Mouse (Mus musculus): Measurements from ENCODE around the gene Olfr750. TPM values are rescaled to one million over a fixed set of nuclear protein-coding genes. Genes with fewer than 3 reads are reported as not detected.

The Olfr750 gene
- total RNA-seq, 2 experiments from 2014 or later, result not detected

DNA sequence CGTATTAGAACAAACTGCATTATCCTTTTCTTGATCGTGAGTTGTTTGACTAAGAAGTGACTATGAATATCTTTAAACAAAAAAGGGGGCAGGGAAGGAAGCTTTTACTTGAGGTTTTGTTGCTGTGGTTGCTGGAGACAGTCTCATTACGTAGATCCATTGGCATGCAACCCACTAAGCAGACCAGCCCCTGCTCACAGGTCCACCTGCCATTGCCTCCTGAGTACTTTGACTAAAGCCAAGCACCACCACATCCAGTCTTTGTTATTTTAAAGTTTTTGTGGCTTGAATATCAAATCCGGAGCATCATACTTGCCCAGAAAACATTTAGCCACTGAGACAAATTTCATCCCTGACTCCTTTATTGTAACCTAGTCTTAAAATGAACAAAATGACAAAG, 38.0 kb downstream of the Olfr750 start:
- no peak for ATAC-seq (replicated peaks; ENCODE audit: poor library complexity, severe bottlenecking)

DNA sequence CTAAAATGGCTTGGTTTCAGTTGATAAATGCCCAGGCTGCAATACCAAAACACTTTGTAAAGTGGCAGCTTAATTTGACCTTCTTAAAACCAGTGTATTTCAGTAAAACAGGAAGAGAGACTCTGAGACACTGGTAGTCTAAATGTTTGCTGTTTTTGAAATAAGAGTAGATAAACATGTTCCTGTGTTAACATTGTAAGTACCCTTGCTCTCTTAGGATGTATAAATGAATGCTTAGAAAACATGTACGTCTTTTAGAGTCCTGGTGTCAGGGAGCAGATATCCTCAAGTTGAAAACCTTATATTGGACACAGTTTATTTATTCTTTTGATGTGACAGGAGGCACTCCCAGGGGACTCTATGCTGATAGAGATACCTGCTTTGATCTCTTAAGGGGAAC, 39.0 kb downstream of the Olfr750 start:
- ATAC-seq (replicated peaks; ENCODE audit: poor library complexity, severe bottlenecking), result no peak

DNA sequence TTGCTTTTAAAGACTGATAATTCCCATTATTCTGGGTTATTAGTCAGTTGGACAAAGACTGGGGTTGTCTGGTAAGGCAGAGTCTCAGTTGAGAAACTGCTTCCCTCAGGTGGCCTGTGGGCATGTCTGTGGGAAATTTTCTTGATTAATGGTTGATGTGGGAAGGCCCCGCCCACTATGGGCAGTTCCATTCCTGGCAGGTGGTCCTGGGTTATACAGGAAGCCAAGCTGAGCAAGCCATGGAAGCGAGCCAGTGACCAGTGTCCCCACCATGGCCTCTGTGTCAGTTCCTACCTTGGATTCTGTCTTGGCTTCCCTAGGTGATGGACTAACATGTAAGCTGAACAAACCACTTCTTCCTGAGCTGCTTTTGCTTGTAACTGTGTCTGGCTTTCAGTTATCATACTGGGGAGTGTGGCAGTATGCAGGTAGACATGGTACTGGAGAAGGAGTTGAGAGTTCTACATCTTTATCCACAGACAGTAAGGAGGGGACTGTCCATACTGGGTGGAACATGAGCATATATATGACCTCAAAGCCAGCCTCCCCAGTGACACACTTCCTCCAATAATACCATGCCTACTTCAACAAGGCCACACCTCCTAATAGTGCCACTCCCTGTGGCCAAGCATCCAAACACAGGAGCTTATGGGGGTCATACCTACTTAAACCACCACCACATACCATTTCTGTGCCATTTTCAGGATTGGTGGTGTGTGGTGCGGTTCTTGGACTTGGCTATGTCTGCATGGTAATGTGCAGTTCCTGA, 46.7 kb downstream of the Olfr750 start:
- peak; percentile 42 for ATAC-seq (replicated peaks; ENCODE audit: poor library complexity, severe bottlenecking)

DNA sequence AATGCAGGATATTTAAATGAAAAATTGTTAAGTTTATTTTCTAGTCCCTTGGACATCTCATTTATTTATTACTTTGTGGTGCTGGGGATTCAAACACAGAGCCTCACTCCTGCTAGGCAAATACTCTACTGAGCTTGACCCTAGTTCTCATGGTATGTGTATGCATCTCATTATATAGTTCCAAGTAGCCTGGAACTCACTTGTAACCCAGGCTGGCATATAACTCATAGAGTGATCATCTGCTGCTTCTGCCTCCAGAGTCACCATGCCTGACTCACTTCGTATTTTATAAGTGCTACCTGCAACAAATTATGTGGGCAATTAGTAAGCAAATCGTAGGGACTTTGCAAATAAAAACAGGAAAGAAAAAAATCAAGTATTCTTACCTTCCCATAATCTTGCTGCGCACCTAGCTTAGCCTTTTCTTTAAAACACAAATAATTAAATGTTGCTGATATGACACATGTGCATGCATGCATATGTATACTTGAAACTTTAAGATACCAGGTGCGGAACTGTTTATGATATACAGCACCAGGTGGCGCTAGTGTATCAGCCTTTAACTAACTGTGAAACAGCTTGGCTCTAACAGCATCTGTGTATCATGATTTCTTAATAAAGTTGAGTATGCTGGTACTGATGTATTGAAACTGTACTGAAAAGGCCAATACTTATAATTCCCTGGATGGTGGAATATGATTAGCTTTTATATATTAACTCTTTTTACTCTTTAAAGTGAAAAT, 47.7 kb downstream of the Olfr750 start:
- ATAC-seq (replicated peaks; ENCODE audit: poor library complexity, severe bottlenecking), result peak; percentile 96

DNA sequence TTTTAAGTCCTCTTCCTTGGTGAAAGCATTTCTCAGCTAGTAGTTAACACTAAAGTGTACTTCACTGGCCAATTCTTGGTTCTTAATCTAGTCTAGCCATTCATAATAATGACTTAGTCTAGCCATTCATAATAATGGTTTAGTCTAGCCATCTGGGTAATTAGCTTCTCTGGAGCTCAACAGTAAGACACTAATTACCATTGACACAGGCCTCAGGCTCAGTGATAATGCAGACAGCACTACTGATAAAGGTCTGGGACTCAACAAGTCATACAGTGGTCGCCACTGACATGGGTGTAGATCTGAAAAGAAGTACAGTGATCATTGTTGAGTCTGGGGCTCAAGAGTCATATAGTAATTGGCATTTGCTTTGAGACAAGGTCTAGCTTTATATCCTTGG, 49.4 kb downstream of the Olfr750 start:
- no peak for ATAC-seq (replicated peaks; ENCODE audit: poor library complexity, severe bottlenecking)

DNA sequence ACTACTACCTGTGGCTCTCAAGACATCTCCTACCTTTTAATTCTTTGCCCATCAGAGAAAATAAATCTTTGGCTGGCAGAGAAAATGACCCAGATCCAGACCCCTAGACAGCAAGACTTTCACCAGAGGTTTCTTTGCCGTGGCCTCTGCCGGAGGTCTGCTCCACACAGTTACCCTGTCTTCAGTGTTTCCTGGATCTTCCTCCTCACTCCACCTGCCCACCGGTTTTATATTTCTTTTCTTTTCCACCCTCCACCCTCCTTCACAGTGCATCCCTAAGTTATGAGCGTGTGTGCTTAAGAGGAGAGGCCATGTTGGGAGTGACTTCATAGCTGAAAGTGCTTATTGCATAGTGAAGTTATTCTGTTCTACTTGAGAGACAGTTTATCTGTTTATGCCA, 50.8 kb downstream of the Olfr750 start:
- ATAC-seq (replicated peaks; ENCODE audit: poor library complexity, severe bottlenecking), result no peak

DNA sequence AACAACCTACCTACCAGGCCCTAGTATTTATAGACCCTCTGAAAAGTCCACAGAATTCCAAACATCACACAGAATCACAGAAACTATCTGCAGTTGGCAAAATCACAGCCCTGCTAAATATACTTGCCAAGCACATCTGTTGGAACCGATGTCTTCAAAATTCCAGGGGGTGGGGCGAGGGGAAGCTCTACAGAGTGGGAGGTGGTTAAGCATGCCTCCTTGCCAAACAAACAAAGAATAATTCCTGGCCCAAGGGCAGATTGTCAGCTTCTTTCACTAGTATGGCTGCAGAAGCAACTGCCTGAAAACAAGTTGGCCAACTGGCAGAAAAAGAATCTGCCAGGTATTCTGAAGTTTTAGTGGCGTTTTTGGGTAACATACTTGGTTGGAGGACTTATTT, 57.0 kb downstream of the Olfr750 start:
- no peak for ATAC-seq (replicated peaks; ENCODE audit: poor library complexity, severe bottlenecking)

Other genes with a start within 250 kb of the Olfr750 start
- gene Tep1, start 203.9 kb downstream of the Olfr750 start, total RNA-seq (2014; fragmentation: Nextera tagmentation), result 41.8 and 54.2 TPM in 2 replicates
- gene Tep1, start 203.9 kb downstream of the Olfr750 start, total RNA-seq (2017), result 17.4 and 21.1 TPM in 2 replicates
- gene Klhl33, start 176.9 kb downstream of the Olfr750 start, total RNA-seq (2014; fragmentation: Nextera tagmentation), result 0.17 TPM in 1 of 2 replicates, not detected in the other
- 0.10 and 0.73 TPM in 2 replicates for gene Klhl33, start 176.9 kb downstream of the Olfr750 start, total RNA-seq (2017)
- gene Osgep, start 149.5 kb downstream of the Olfr750 start, total RNA-seq (2014; fragmentation: Nextera tagmentation), result 77.5 and 111 TPM in 2 replicates
- 110 and 118 TPM in 2 replicates for gene Osgep, start 149.5 kb downstream of the Olfr750 start, total RNA-seq (2017)
- 214 and 260 TPM in 2 replicates for gene Apex1, start 149.5 kb downstream of the Olfr750 start, total RNA-seq (2014; fragmentation: Nextera tagmentation)
- 202 and 229 TPM in 2 replicates for gene Apex1, start 149.5 kb downstream of the Olfr750 start, total RNA-seq (2017)
- 48.4 and 72.7 TPM in 2 replicates for gene Pip4p1, start 143.6 kb downstream of the Olfr750 start, total RNA-seq (2014; fragmentation: Nextera tagmentation)
- gene Pip4p1, start 143.6 kb downstream of the Olfr750 start, total RNA-seq (2017), result 20.9 and 25.0 TPM in 2 replicates
- 179 and 257 TPM in 2 replicates for gene Pnp, start 143.4 kb downstream of the Olfr750 start, total RNA-seq (2014; fragmentation: Nextera tagmentation)
- 252 and 259 TPM in 2 replicates for gene Pnp, start 143.4 kb downstream of the Olfr750 start, total RNA-seq (2017)
- not detected in 2 replicates for gene Gm49342, start 129.9 kb downstream of the Olfr750 start, total RNA-seq (2014; fragmentation: Nextera tagmentation)
- gene Gm49342, start 129.9 kb downstream of the Olfr750 start, total RNA-seq (2017), result 68.4 TPM in 1 of 2 replicates, not detected in the other
- gene Pnp2, start 118.4 kb downstream of the Olfr750 start, total RNA-seq (2014; fragmentation: Nextera tagmentation), result 5.4 and 16.2 TPM in 2 replicates
- 4.3 and 5.3 TPM in 2 replicates for gene Pnp2, start 118.4 kb downstream of the Olfr750 start, total RNA-seq (2017)
- gene Rnase10, start 66.7 kb downstream of the Olfr750 start, total RNA-seq (2014; fragmentation: Nextera tagmentation), result not detected in 2 replicates
- gene Rnase10, start 66.7 kb downstream of the Olfr750 start, total RNA-seq (2017), result 2.5 and 3.2 TPM in 2 replicates
- gene Rnase9, start 32.6 kb downstream of the Olfr750 start, total RNA-seq (2014; fragmentation: Nextera tagmentation), result not detected in 2 replicates
- gene Rnase9, start 32.6 kb downstream of the Olfr750 start, total RNA-seq (2017), result not detected in 2 replicates
- not detected in 2 replicates for gene Rnase11, start 24.3 kb downstream of the Olfr750 start, total RNA-seq (2014; fragmentation: Nextera tagmentation)
- not detected in 2 replicates for gene Rnase11, start 24.3 kb downstream of the Olfr750 start, total RNA-seq (2017)
- 6.2 and 27.0 TPM in 2 replicates for gene Rnase12, start 16.8 kb downstream of the Olfr750 start, total RNA-seq (2014; fragmentation: Nextera tagmentation)
- gene Rnase12, start 16.8 kb downstream of the Olfr750 start, total RNA-seq (2017), result 11.0 and 12.6 TPM in 2 replicates
- 1.7 and 6.8 TPM in 2 replicates for gene Rnase4, start 16.6 kb upstream of the Olfr750 start, total RNA-seq (2014; fragmentation: Nextera tagmentation)
- gene Rnase4, start 16.6 kb upstream of the Olfr750 start, total RNA-seq (2017), result 2.5 and 2.9 TPM in 2 replicates
- 0.45 TPM in 1 of 2 replicates, not detected in the other for gene Ang, start 16.7 kb upstream of the Olfr750 start, total RNA-seq (2014; fragmentation: Nextera tagmentation)
- 1.4 and 1.8 TPM in 2 replicates for gene Ang, start 16.7 kb upstream of the Olfr750 start, total RNA-seq (2017)
- gene Eddm3b, start 40.0 kb upstream of the Olfr750 start, total RNA-seq (2014; fragmentation: Nextera tagmentation), result not detected in 2 replicates
- gene Eddm3b, start 40.0 kb upstream of the Olfr750 start, total RNA-seq (2017), result not detected in 2 replicates
- gene Rnase6, start 49.5 kb upstream of the Olfr750 start, total RNA-seq (2014; fragmentation: Nextera tagmentation), result 1.2 and 6.1 TPM in 2 replicates
- 8.2 and 10.0 TPM in 2 replicates for gene Rnase6, start 49.5 kb upstream of the Olfr750 start, total RNA-seq (2017)
- gene Rnase1, start 72.3 kb upstream of the Olfr750 start, total RNA-seq (2014; fragmentation: Nextera tagmentation), result not detected in 2 replicates
- not detected in 2 replicates for gene Rnase1, start 72.3 kb upstream of the Olfr750 start, total RNA-seq (2017)
- gene Rnase2b, start 87.8 kb upstream of the Olfr750 start, total RNA-seq (2014; fragmentation: Nextera tagmentation), result not detected in 2 replicates
- not detected in 2 replicates for gene Rnase2b, start 87.8 kb upstream of the Olfr750 start, total RNA-seq (2017)
- not detected in 2 replicates for gene Ang2, start 124.7 kb upstream of the Olfr750 start, total RNA-seq (2014; fragmentation: Nextera tagmentation)
- not detected in 2 replicates for gene Ang2, start 124.7 kb upstream of the Olfr750 start, total RNA-seq (2017)
- gene Ear14, start 129.0 kb upstream of the Olfr750 start, total RNA-seq (2014; fragmentation: Nextera tagmentation), result not detected in 2 replicates
- not detected in 2 replicates for gene Ear14, start 129.0 kb upstream of the Olfr750 start, total RNA-seq (2017)
- gene Rnase2a, start 181.7 kb upstream of the Olfr750 start, total RNA-seq (2014; fragmentation: Nextera tagmentation), result not detected in 2 replicates
- not detected in 2 replicates for gene Rnase2a, start 181.7 kb upstream of the Olfr750 start, total RNA-seq (2017)

All from granulocyte monocyte progenitor cell, adult 5-6 weeks (primary cell).